ENCODE assay signal across 8 mouse cellular contexts in the genomic region with DNA sequence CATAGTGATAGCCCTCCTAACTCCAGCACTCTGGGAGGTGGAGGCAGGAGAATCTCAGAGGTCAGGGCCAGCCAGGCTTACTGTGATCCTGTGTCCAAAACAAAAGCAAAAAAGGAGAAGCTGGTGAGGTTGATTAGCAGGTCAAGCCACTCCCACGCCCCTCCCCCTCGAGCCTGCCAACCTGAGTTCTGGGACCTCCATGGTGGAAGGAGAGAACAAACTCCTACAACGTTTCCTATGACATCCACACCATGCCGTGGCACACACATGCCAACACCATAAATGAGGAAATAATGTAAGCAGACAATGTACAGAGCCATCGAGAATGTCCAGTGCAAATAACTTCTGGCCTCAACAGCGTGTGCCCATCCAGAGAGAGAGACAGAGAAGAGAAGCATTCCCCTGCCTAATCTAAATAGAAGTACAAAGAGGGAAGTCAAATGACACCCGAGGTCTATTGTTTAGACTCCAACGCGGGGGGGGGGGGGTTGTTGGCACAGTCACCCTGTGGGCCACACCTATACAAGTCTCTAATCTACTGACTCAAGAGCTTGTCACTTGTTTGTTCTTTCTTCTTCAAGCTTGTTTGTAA. TPM values are rescaled to one million over a fixed set of nuclear protein-coding genes. Genes with fewer than 3 reads are reported as not detected.
DNase-seq lines count a peak whose midpoint lies in the region; ATAC-seq and TF ChIP-seq lines count a peak whose summit lies in the region.

No protein-coding gene starts in this region.

- H3K9ac ChIP-seq in embryonic facial prominence, embryonic 12.5 days, result peak overlapping the region; percentile 24; the same call in 1 of the 2 replicates
- peak overlapping the region; percentile 96 for H3K9ac ChIP-seq in heart, embryonic 13.5 days
- peak overlapping the region; percentile 19; the same call in 1 of the 2 replicates for H3K9ac ChIP-seq in kidney, postnatal 0 days (ENCODE audit: low read depth, low read length)

- H3K36me3 ChIP-seq in embryonic facial prominence, embryonic 12.5 days, result peaks cover 7% of the 10 kb centered on the region
- peaks cover 17% of the 10 kb centered on the region for H3K36me3 ChIP-seq in heart, embryonic 13.5 days
- peaks cover 6% of the 10 kb centered on the region; the same call in 1 of the 2 replicates for H3K36me3 ChIP-seq in kidney, postnatal 0 days (ENCODE audit: insufficient read depth, low read length)
- H3K36me3 ChIP-seq in small intestine, adult 2 months (ENCODE audit: control insufficient read depth, insufficient read depth, low read length), result peaks cover 13% of the 10 kb centered on the region

- no peak for ATAC-seq in embryonic facial prominence, embryonic 12.5 days (ENCODE audit: insufficient number of reproducible peaks, insufficient read depth, low FRiP score, low TSS enrichment)
- no peak for ATAC-seq in heart, embryonic 13.5 days (ENCODE audit: extremely low read depth, insufficient number of reproducible peaks, low FRiP score, low TSS enrichment)
- no peak for ATAC-seq in kidney, postnatal 0 days (replicated peaks; ENCODE audit: low FRiP score, low read depth)

- H3K27ac ChIP-seq in embryonic facial prominence, embryonic 12.5 days, result peak overlapping the region; percentile 70; the same call in 1 of the 2 replicates
- peak overlapping the region; percentile 98 for H3K27ac ChIP-seq in heart, embryonic 13.5 days (replicated peaks)
- peak overlapping the region; percentile 99 for H3K27ac ChIP-seq in kidney, postnatal 0 days
- H3K27ac ChIP-seq in small intestine, adult 2 months (ENCODE audit: insufficient read depth, low read depth, low read length), result peak overlapping the region; percentile 93

- H3K27me3 ChIP-seq in embryonic facial prominence, embryonic 12.5 days, result no peaks in the 10 kb centered on the region
- H3K27me3 ChIP-seq in heart, embryonic 13.5 days (replicated peaks), result no peaks in the 10 kb centered on the region
- no peaks in the 10 kb centered on the region for H3K27me3 ChIP-seq in kidney, postnatal 0 days (ENCODE audit: insufficient read depth, low read length)
- no peaks in the 10 kb centered on the region for H3K27me3 ChIP-seq in small intestine, adult 2 months (ENCODE audit: control insufficient read depth, insufficient read depth, low read length)

- no peak for TF ChIP-seq POLR2A in small intestine, adult 2 months (IDR thresholded peaks at IDR 0.05; ENCODE audit: low read depth, low read length)

- DNase-seq in right cerebral cortex, postnatal 10 days (ENCODE audit: low spot score in 2 of 2), result peak; percentile 69
- DNase-seq in right cerebral cortex, postnatal 25 days, result no peak
- peak; percentile 62 for DNase-seq in kidney, postnatal 0 days (ENCODE audit: low spot score)
- DNase-seq in lung, postnatal 36 days, result peak; percentile 85
- DNase-seq in T-cell, adult 2 months (ENCODE audit: low spot score), result no peak

- peak overlapping the region; percentile 25 for H3K4me3 ChIP-seq in embryonic facial prominence, embryonic 12.5 days
- H3K4me3 ChIP-seq in heart, embryonic 13.5 days, result peak overlapping the region; percentile 32
- H3K4me3 ChIP-seq in kidney, postnatal 0 days (replicated peaks; ENCODE audit: low read depth, low read length), result no peak overlapping the region
- H3K4me3 ChIP-seq in small intestine, adult 2 months (ENCODE audit: low read depth, low read length), result peak overlapping the region; percentile 38

- 7% methylated on average over 9 of the region's 9 CpGs for WGBS in embryonic facial prominence, embryonic 12.5 days
- WGBS in heart, embryonic 13.5 days, result 6% methylated on average over 9 of the region's 9 CpGs
- WGBS in kidney, postnatal 0 days, result 5% methylated on average over 9 of the region's 9 CpGs
- 2% methylated on average over 9 of the region's 9 CpGs for WGBS in small intestine, adult 2 months

- TF ChIP-seq CTCF in kidney, postnatal 0 days (IDR thresholded peaks at IDR 0.05; ENCODE audit: low read depth), result no peak
- no peak for TF ChIP-seq CTCF in small intestine, adult 2 months (IDR thresholded peaks at IDR 0.05; ENCODE audit: extremely low read depth, insufficient read length, insufficient replicate concordance, low read depth, low read length)

- H3K4me2 ChIP-seq in embryonic facial prominence, embryonic 12.5 days (replicated peaks), result peak overlapping the region; percentile 46
- peak overlapping the region; percentile 68 for H3K4me2 ChIP-seq in heart, embryonic 13.5 days
- H3K4me2 ChIP-seq in kidney, postnatal 0 days (ENCODE audit: low read length), result peak overlapping the region; percentile 43

- H3K4me1 ChIP-seq in embryonic facial prominence, embryonic 12.5 days, result peaks cover 42% of the 10 kb centered on the region
- peaks cover 47% of the 10 kb centered on the region for H3K4me1 ChIP-seq in heart, embryonic 13.5 days
- peaks cover 37% of the 10 kb centered on the region for H3K4me1 ChIP-seq in kidney, postnatal 0 days (replicated peaks; ENCODE audit: insufficient read depth, low read length)
- peaks cover 19% of the 10 kb centered on the region for H3K4me1 ChIP-seq in small intestine, adult 2 months (ENCODE audit: control insufficient read depth, insufficient read depth, insufficient read length, low read length)

- no peaks in the 10 kb centered on the region for H3K9me3 ChIP-seq in embryonic facial prominence, embryonic 12.5 days
- H3K9me3 ChIP-seq in heart, embryonic 13.5 days, result no peaks in the 10 kb centered on the region
- no peaks in the 10 kb centered on the region for H3K9me3 ChIP-seq in kidney, postnatal 0 days (replicated peaks; ENCODE audit: low read length)

RNA-seq across cellular contexts. Expression of a gene that starts 2.4 kb away (rescaled TPM):
- polyA plus RNA-seq in embryonic facial prominence, embryonic 12.5 days (2016; fragmentation: Nextera tagmentation; extraction: Ambion mirVana), result 177 and 187 TPM in 2 replicates
- polyA plus RNA-seq in heart, embryonic 13.5 days (2015; fragmentation: Nextera tagmentation; extraction: Ambion mirVana), result 114 and 125 TPM in 2 replicates
- 190 and 194 TPM in 2 replicates for polyA plus RNA-seq in kidney, postnatal 0 days (2015; fragmentation: Nextera tagmentation; extraction: Ambion mirVana)
- polyA plus RNA-seq in small intestine, adult 2 months (2012; rRNA removed), result 2.4 and 8.5 TPM in 2 replicates

RNA-seq across cellular contexts. Expression of a gene that starts 19.1 kb away (rescaled TPM):
- 0.19 and 0.38 TPM in 2 replicates for polyA plus RNA-seq in embryonic facial prominence, embryonic 12.5 days (2016; fragmentation: Nextera tagmentation; extraction: Ambion mirVana)
- 0.29 and 0.36 TPM in 2 replicates for polyA plus RNA-seq in heart, embryonic 13.5 days (2015; fragmentation: Nextera tagmentation; extraction: Ambion mirVana)
- polyA plus RNA-seq in kidney, postnatal 0 days (2015; fragmentation: Nextera tagmentation; extraction: Ambion mirVana), result 0.68 and 0.70 TPM in 2 replicates
- 1.0 and 1.1 TPM in 2 replicates for polyA plus RNA-seq in small intestine, adult 2 months (2012; rRNA removed)

RNA-seq across cellular contexts. Expression of a gene that starts 20.5 kb away (rescaled TPM):
- 342 and 361 TPM in 2 replicates for polyA plus RNA-seq in embryonic facial prominence, embryonic 12.5 days (2016; fragmentation: Nextera tagmentation; extraction: Ambion mirVana)
- polyA plus RNA-seq in heart, embryonic 13.5 days (2015; fragmentation: Nextera tagmentation; extraction: Ambion mirVana), result 130 and 140 TPM in 2 replicates
- 192 and 194 TPM in 2 replicates for polyA plus RNA-seq in kidney, postnatal 0 days (2015; fragmentation: Nextera tagmentation; extraction: Ambion mirVana)
- 29.5 and 48.2 TPM in 2 replicates for polyA plus RNA-seq in small intestine, adult 2 months (2012; rRNA removed)

RNA-seq across cellular contexts. Expression of a gene that starts 44.4 kb away (rescaled TPM):
- 51.6 and 59.7 TPM in 2 replicates for polyA plus RNA-seq in embryonic facial prominence, embryonic 12.5 days (2016; fragmentation: Nextera tagmentation; extraction: Ambion mirVana)
- 46.0 and 47.9 TPM in 2 replicates for polyA plus RNA-seq in heart, embryonic 13.5 days (2015; fragmentation: Nextera tagmentation; extraction: Ambion mirVana)
- 98.7 and 99.4 TPM in 2 replicates for polyA plus RNA-seq in kidney, postnatal 0 days (2015; fragmentation: Nextera tagmentation; extraction: Ambion mirVana)
- polyA plus RNA-seq in small intestine, adult 2 months (2012; rRNA removed), result 62.8 and 108 TPM in 2 replicates

Comparison
In these comparisons a context has a peak if more than half of its experiments do, and no peak if none do; other contexts are left out.
1. DNase-seq: peak in right cerebral cortex, postnatal 10 days (2 of 2), kidney, postnatal 0 days (single experiment) and lung, postnatal 36 days (single experiment); none in right cerebral cortex, postnatal 25 days (single experiment) and T-cell, adult 2 months (single experiment).
2. H3K9ac ChIP-seq: peak in every context shown above with its lines; median percentile 96 in heart, embryonic 13.5 days; 24 in embryonic facial prominence, embryonic 12.5 days; 19 in kidney, postnatal 0 days.
3. RNA of a gene that starts 2.4 kb away (polyA plus RNA-seq): 190 to 194 TPM in kidney, postnatal 0 days, 177 to 187 TPM in embryonic facial prominence, embryonic 12.5 days and 114 to 125 TPM in heart, embryonic 13.5 days; 2.4 to 8.5 TPM in small intestine, adult 2 months; every median in the first group is over 10 times any median in the second.
4. Peak in every context shown above with its lines, with median percentiles within 50 percentile points of each other: H3K27ac ChIP-seq and H3K4me2 ChIP-seq.